Mouse (Mus musculus) lung, adult 2 months (tissue): ENCODE measurements around the gene Otud3. TPM values are rescaled to one million over a fixed set of nuclear protein-coding genes. Genes with fewer than 3 reads are reported as not detected.
A peak's percentile ranks its signal among the peaks of the same experiment; 100 is the strongest.

Experiments
- DNase-seq: peaks from one replicate; pipeline ENCODE4 v3.0.0; 2022
- H3K4me1 ChIP-seq: fragments of 200-500 bp; 2 replicates; pipeline ENCODE4 v1.6.1; 2011; ENCODE audit warnings: low read length; ENCODE audit not compliant: control insufficient read depth, insufficient read depth
- H3K4me3 ChIP-seq: fragments of 200-500 bp; replicated peaks from 2 replicates; pipeline ENCODE3; 2011; ENCODE audit warnings: low read depth, mild to moderate bottlenecking, control low read depth, low read length; ENCODE audit errors: extremely low read depth
- CTCF ChIP-seq: fragments of 200-500 bp; IDR thresholded peaks from 2 replicates; pipeline ENCODE4 v1.5.1; 2011; ENCODE audit warnings: mild to moderate bottlenecking, low read length, control low read depth; ENCODE audit not compliant: insufficient read depth
- POLR2A ChIP-seq: fragments of 200-500 bp; IDR thresholded peaks from 2 replicates; pipeline ENCODE4 v1.6.1; 2011; ENCODE audit warnings: low read depth, mild to moderate bottlenecking, control low read depth, low read length, borderline replicate concordance; ENCODE audit errors: extremely low read depth
- WGBS: fragments of 180-500 bp; shearing (Covaris S2); methylation state at CpG from one replicate; pipeline ENCODE4 v1.1.7; 2018; 5-methylcytosine and 5-hydroxymethylcytosine counted together
- polyA plus RNA-seq: library from polyadenylated mRNA; depleted of rRNA; stranded (reverse); fragments of >200 nt; gene quantifications from 2 replicates; pipeline ENCODE4 v1.2.3, GENCODE M21; 2012

The Otud3 gene
- polyA plus RNA-seq, 1 experiment, result 8.4 TPM

- H3K4me3 ChIP-seq, result no peak within 1 kb of the TSS
- TF ChIP-seq CTCF (no peak), POLR2A (no peak)
- 65% methylated on average over 6 of the region's 6 CpGs for WGBS
- H3K4me1 ChIP-seq, result no peaks in the 10 kb centered on the region
- DNase-seq, result no peak
These were observed 39.9 kb downstream of the Otud3 start, which contains the start of gene Gm13030 for GRCm38 (mm10) chr4:138873864-138874263. Gm13030 (minus strand) TSS chr4:138873964.

GRCm38 (mm10) chr4:138868666-138869065, 45.1 kb downstream of the Otud3 start:
- TF ChIP-seq CTCF (no peak), POLR2A (no peak)
- Histone ChIP-seq H3K4me3 (no peak overlapping the region), H3K4me1 (no peaks in the 10 kb centered on the region)
- 58% methylated on average over 8 of the region's 8 CpGs for WGBS
- DNase-seq, result no peak

GRCm38 (mm10) chr4:138866413-138866812, 47.3 kb downstream of the Otud3 start:
- Histone ChIP-seq H3K4me3 (no peak overlapping the region), H3K4me1 (no peaks in the 10 kb centered on the region)
- 7% methylated on average over 7 of the region's 7 CpGs for WGBS
- DNase-seq, result peak; percentile 62
- TF ChIP-seq CTCF (peak; percentile 72), POLR2A (no peak)

GRCm38 (mm10) chr4:138865991-138866390, 47.8 kb downstream of the Otud3 start:
- 57% methylated on average over 6 of the region's 6 CpGs for WGBS

GRCm38 (mm10) chr4:138865092-138865491, 48.7 kb downstream of the Otud3 start:
- 42% methylated on average over 5 of the region's 5 CpGs for WGBS
- Histone ChIP-seq H3K4me1 (no peaks in the 10 kb centered on the region), H3K4me3 (no peak overlapping the region)
- DNase-seq, result no peak
- TF ChIP-seq CTCF (no peak), POLR2A (no peak)

More at GRCm38 (mm10) chr4:138865991-138866390, 47.8 kb downstream of the Otud3 start:
- no peaks in the 10 kb centered on the region for H3K4me1 ChIP-seq
- DNase-seq, result no peak
- no peak for TF ChIP-seq POLR2A
- TF ChIP-seq CTCF, result no peak
- no peak overlapping the region for H3K4me3 ChIP-seq

- 43% methylated on average over 10 of the region's 10 CpGs for WGBS
- no peak for DNase-seq
- Histone ChIP-seq H3K4me1 (no peaks in the 10 kb centered on the region), H3K4me3 (no peak within 1 kb of the TSS)
- no peak for TF ChIP-seq CTCF
- TF ChIP-seq POLR2A, result no peak
These were observed 50.3 kb downstream of the Otud3 start, which contains the start of gene Pla2g5 for GRCm38 (mm10) chr4:138863344-138863998. Pla2g5 (minus strand) TSS chr4:138863482.

GRCm38 (mm10) chr4:138859728-138860127, 54.0 kb downstream of the Otud3 start:
- Histone ChIP-seq H3K4me3 (no peak overlapping the region), H3K4me1 (no peaks in the 10 kb centered on the region)
- 4% methylated on average over 13 of the region's 13 CpGs for WGBS
- DNase-seq, result peak; percentile 60
- TF ChIP-seq POLR2A (no peak), CTCF (peak; percentile 37)

GRCm38 (mm10) chr4:138859245-138859644, 54.5 kb downstream of the Otud3 start:
- H3K4me3 ChIP-seq, result no peak overlapping the region
- no peak for DNase-seq
- TF ChIP-seq POLR2A, result no peak
- TF ChIP-seq CTCF, result peak; percentile 29; the same call in 1 of the 2 replicates
- H3K4me1 ChIP-seq, result no peaks in the 10 kb centered on the region
- 23% methylated on average over 9 of the region's 9 CpGs for WGBS

- WGBS, result 77% methylated on average over 15 of the region's 15 CpGs
- H3K4me1 ChIP-seq, result no peaks in the 10 kb centered on the region
- no peak overlapping the region for H3K4me3 ChIP-seq
- no peak for DNase-seq
- no peak for TF ChIP-seq CTCF
- no peak for TF ChIP-seq POLR2A
These were observed 55.3 kb downstream of the Otud3 start for GRCm38 (mm10) chr4:138858446-138858845.

GRCm38 (mm10) chr4:138857576-138857975, 56.2 kb downstream of the Otud3 start:
- no peaks in the 10 kb centered on the region for H3K4me1 ChIP-seq
- no peak overlapping the region for H3K4me3 ChIP-seq
- WGBS, result 64% methylated on average over 10 of the region's 10 CpGs
- TF ChIP-seq CTCF (no peak), POLR2A (no peak)
- no peak for DNase-seq

- Histone ChIP-seq H3K4me3 (no peak overlapping the region), H3K4me1 (no peaks in the 10 kb centered on the region)
- TF ChIP-seq POLR2A (no peak), CTCF (peak; percentile 90)
- DNase-seq, result peak; percentile 37
- 18% methylated on average over 7 of the region's 7 CpGs for WGBS
These were observed 57.3 kb downstream of the Otud3 start for GRCm38 (mm10) chr4:138856491-138856890.
